Mouse (Mus musculus): ENCODE measurements around the gene Mlana.

Gene Mlana

GRCm38 (mm10) chr19:29675562-29676078, 22.0 kb upstream of the Mlana start:
- DNase-seq (ENCODE audit: low read depth, low spot score): no peak

- no peak for DNase-seq (ENCODE audit: low read depth, low spot score)
Observed at GRCm38 (mm10) chr19:29676479-29677193, 21.0 kb upstream of the Mlana start.

DNA sequence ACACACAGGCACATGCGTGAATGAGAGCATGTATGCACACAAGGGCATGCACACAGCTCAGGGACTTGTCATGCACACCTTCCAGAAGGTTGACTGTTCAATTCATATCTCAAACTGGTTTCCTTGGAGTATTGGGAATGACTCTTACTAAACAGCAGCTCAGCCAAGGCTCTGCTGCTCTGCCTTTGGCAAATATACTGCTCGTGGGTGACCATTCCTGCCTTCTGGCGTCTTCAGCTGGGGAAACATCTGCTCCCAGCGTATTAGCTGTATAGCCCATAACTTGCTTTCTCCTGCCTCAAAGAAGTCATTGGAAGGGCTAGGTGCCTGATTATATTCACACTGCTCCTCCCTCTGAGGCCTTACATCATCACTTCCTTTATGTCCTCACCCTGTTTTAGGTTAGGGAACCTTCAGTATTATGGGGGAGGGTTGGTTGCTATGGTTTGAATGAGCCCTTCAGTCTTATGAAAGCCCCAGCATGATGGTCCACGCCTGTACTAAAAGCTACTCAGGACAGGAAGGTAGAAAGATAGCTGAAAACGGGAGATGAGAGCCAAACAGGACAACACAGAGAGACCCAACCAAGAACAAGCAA, 19.3 kb upstream of the Mlana start:
- no peak for DNase-seq (ENCODE audit: low read depth, low spot score)

DNA sequence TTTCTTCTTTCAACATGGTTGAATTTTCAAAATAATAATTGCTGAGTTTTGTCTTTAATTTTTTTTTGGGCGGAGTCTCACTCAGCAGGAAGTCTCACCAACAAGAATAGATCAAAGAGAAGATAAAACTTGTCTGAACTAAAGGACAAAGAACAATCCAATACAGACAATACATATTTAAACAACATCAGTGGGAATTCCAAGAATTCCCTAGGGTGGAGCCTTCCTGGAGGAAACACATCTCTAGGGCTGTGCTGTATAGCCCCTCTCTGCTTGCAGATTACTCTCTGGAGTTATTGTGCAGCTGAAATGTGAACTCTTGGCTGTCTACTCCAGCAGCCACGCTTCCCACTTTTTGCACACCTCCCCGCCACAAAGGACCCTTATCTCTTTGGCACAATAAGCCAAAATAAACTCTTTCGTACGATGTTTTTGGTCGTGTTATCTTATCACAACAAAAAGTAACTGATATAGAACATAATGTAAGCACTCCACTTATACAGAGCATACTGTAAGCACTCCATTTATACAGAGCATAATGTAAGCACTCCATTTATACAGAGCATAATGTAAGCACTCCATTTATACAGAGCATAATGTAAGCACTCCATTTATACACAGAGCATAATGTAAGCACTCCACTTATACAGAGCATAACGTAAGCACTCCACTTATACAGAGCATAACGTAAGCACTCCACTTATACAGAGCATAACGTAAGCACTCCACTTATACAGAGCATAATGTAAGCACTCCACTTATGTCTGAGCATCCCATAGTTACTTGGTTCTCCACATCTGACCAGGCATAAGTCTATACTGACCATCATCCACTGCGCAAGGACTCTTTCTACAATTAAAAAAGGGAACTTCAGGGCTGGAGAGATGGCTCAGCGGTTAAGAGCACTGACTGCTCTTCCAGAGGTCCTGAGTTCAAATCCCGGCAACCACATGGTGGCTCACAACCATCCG, 17.2 kb upstream of the Mlana start:
- DNase-seq (ENCODE audit: low read depth, low spot score): no peak

DNA sequence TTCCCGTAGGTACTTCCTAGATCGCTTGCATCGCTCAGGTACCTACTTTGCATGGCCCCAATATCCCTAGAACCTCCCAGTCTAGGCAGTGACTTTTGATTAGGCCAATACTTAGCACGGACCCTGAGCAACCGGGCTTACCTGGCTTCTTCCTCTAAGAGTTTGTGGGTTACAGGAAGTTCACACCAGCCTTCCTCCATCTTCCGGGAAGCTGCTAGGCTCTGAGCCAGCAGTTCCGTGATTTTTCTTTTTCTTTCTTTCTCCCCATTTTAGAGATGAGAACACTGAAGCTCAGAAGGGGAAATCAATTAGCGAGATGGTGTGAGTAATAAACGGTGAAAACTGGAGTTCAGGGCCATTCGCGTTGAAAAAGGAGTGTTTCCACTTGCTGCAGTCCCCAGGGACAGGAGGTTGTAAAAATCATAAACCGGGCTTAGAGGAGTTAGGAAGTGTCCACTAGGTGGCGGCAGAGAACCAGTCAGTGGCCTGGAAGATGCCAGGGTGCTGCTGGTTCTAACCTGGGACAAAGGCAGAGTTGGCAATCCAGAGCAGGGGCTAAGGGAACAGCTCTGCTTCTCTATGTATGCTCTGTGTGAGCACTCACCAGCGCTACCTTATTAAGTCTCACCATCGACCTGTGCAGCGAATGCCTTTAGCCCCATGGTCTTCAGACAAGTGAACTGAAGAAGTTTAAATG, 13.6 kb upstream of the Mlana start:
- peak; percentile 87 for DNase-seq (ENCODE audit: low read depth, low spot score)

GRCm38 (mm10) chr19:29695071-29695470, 2.6 kb upstream of the Mlana start:
- no peak for DNase-seq (ENCODE audit: low read depth, low spot score)

DNA sequence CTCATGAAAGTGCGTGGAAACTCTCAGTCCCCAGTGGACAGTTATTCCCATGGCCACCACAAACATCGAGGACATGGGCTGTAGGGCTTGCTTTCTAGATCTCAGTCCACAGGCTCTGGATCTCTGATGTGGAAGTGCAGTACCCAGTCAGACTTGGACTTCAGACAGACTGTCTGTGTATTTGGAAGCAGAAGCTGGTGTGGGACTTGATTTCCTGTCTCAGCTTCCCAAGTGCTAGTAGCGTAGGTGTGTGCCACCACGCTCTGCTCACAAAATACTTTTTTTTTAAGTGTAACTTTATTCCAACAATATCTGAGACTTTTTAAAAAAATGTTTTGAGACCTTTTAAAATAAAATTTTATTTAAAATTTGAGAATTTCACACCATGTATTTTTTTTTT, 1.3 kb upstream of the Mlana start:
- DNase-seq (ENCODE audit: low read depth, low spot score): no peak

DNA sequence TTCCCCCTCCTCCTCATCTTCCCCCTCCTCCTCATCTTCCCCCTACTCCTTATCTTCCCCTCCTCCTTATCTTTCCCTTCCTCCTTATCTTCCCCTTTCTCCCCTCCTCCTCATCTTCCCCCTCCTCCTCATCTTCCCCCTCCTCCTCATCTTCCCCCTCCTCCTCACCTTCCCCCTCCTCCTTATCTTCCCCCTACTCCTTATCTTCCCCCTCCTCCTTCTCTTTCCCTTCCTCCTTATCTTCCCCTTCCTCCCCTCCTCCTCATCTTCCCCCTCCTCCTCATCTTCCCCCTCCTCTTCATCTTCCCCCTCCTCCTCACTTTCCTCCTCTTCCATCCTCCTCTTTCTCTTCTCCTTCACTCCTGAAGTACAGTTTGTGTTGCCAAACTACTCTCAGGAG, 784 bp upstream of the Mlana start:
- DNase-seq (ENCODE audit: low read depth, low spot score): no peak

- no peak for DNase-seq (ENCODE audit: low read depth, low spot score)
Observed at GRCm38 (mm10) chr19:29701707-29702106, 4.1 kb downstream of the Mlana start.

GRCm38 (mm10) chr19:29704436-29704835, 6.8 kb downstream of the Mlana start:
- no peak for DNase-seq (ENCODE audit: low read depth, low spot score)

DNA sequence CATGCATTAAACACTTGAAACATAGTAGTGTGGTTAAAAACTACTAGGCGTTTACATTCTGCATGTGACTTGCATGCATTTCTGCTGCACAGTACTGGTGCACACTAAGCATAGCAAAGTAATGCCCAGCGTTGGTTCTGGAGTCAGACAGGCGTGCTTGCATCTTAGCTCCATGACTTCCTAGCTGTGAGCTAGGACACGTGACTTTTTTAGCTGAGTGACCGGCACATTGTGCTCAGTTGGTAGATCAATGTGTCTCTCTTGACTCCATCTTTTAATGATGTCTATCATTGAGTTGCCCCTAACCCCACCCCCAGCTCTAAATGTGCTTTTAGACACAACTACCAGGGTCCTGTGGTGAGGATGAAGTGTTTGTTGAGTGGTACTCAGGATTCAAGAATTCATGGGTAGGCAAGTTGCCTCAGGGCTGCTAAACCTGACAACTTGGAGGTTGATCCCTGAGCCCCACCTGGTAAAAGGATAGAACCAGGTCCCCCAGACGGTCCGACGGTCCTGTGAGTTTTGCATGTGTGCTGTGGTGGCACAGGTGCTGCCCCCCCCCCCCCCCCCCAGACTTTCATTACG, 9.8 kb downstream of the Mlana start:
- peak; percentile 15 for DNase-seq (ENCODE audit: low read depth, low spot score)

DNA sequence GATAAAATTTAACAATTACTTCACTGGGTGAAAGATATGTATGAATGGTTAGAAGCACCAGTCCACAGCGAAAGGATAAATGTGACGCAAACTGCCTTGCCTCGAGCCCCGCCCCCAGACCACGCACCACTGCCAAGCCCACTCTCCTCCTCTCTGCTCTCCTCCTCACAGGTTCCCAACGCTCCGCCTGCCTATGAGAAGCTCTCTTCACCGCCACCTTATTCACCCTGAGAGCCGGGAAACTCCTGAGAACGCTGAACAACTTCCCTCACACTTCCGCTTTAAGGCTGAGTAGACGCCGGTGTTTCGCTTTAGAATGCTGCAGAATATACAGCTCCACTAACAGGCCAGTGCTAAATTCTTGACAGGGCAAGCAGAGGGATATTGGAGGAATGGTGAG, 10.4 kb downstream of the Mlana start:
- DNase-seq (ENCODE audit: low read depth, low spot score): peak; percentile 73

GRCm38 (mm10) chr19:29708461-29708860, 10.8 kb downstream of the Mlana start:
- DNase-seq (ENCODE audit: low read depth, low spot score): no peak

DNA sequence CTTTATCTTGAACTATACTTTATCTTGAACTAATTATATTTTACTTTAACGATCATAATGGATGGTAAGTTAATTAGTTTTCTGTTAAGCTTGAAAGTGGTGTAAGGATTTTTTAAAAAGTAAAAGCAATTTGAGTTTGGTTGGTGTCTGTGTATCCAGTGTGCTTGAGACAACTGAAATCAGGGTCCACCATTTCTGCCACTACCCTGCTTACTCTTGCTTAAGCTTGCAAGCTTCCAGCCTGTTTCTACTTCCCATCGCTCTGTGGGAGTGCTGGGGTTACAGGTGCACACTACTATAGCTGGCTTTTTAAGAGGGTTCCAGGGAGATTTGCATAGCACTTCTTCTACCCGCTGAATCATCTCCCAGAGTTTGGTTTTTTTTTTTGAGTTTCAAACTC, 11.8 kb downstream of the Mlana start:
- DNase-seq (ENCODE audit: low read depth, low spot score): no peak

- DNase-seq (ENCODE audit: low read depth, low spot score): no peak
Observed at GRCm38 (mm10) chr19:29713451-29713850, 15.8 kb downstream of the Mlana start.

DNA sequence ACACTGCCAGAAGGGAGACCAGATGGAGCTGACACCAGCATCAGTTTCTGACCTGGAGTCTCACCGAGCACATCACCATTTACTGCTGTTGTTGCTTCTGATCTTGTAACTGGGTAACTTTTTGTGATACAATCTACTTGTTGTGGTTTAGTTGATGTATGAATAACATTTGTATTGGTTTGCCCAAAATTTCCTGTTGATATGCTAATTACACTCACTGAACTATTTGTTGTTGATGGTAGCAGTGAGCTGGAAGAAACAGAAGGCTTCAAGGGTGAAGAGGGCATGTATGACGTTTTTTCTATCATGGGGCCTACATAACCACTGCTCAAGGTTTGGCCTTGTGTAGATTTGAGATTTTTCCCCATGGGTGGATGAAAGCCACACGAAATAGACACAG, 20.2 kb downstream of the Mlana start:
- peak; percentile 37 for DNase-seq (ENCODE audit: low read depth, low spot score)

- DNase-seq (ENCODE audit: low read depth, low spot score): no peak
Observed at GRCm38 (mm10) chr19:29718476-29718875, 20.9 kb downstream of the Mlana start.

GRCm38 (mm10) chr19:29735421-29735820, 37.8 kb downstream of the Mlana start:
- DNase-seq (ENCODE audit: low read depth, low spot score): no peak

DNA sequence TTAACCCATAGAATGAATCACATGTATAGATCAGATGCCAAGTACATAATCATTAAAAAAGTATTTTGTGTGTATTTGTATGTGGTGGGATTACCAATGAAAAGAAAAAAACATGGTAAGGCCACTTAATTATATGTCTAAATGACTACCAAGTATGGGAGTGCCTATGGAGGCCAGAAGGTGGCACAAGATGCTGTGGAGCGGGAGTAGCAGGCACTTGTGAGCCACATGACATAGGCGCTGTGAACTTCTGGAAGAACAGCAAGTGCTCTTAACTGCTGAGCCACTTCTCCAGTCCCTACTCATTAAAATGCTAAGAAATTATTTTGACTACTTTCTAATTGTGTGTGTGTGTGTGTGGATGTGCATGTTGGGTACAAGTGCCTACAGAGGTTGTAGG, 42.0 kb downstream of the Mlana start:
- peak; percentile 29 for DNase-seq (ENCODE audit: low read depth, low spot score)

DNA sequence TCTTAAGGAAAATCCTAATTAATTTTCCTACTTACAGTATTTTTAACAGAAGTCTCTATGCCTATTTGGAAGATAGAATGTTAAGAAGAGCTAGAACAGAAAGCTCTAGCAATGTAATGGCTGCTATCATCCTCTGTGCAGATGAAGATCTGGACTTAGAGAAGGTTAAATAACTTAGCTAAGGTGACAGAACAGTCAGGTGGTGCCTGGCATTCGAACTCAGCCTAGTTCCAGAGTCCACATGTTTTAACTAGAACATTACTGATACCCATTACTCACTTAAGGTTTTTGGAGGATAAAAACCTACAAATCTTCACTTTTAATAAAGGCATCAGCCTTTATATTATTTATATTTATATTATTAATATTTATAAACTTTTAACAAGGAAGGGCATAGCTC, 43.0 kb downstream of the Mlana start:
- no peak for DNase-seq (ENCODE audit: low read depth, low spot score)

DNA sequence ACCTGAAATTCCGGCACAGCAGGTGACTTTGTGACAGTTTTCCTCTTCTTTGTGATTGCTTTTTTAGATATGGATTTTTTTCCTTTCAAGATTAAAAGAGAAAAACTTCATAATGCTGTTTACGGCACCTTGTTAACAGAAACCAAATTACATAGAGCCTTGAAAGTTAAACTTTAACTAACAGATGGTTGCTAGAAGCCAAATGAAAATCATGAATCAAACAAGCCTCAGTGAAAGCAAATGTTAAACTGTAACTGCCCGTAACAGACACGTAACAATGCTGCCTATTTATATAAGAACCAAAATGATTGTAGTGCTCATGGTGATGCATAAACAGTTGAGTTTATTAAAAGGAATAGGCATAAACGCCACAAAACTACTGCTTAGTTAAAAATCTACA, 45.9 kb downstream of the Mlana start:
- DNase-seq (ENCODE audit: low read depth, low spot score): no peak

Measured in CD4-positive, CD25-positive, alpha-beta regulatory T cell, adult 2 months (primary cell).